Mouse (Mus musculus) spleen, adult 2 months (tissue): ENCODE measurements around the gene Zscan21.

Experiments used
- CTCF ChIP-seq: fragments of 200-500 bp; IDR thresholded peaks from 2 replicates; pipeline ENCODE4 v1.5.1; 2011; ENCODE audit warnings: mild to moderate bottlenecking, inconsistent platforms; ENCODE audit not compliant: insufficient read depth, insufficient read length, insufficient replicate concordance; ENCODE audit errors: extremely low read depth
- POLR2A ChIP-seq: fragments of 200-500 bp; IDR thresholded peaks from 2 replicates; pipeline ENCODE4 v1.6.1; 2011; ENCODE audit warnings: low read depth, low read length, inconsistent platforms

DNA sequence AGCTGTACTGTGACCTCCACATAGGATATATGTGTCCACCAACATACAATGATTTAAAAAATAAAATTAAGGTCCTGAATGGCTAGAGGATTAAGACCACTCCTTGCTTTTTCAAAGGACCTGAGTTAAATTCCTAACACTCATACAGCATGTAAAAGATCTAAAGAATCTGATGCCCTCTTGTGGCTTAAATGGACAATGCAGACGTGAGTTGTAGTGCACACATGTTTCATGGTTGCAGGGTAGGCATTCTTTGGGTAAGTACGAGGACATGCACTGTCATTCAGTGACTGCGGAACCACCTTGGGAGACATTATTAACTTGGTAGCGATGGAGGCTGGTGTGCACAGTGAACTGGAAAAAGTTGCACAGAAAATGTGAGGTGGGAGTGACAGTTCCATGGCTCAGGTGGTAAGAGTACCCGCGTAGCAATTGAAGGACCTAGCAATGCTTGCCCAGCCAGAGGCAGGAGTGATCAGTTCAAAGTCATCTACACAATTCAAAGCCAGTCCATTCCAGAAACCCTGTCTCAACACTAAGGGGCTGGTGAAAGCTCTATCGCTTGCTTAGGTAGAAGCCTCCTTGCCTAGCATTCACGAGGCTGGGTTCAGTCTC is 21.3 kb downstream of the Zscan21 start:
- TF ChIP-seq CTCF (peak; percentile 13; the same call in 1 of the 2 replicates), POLR2A (no peak)
